Mouse (Mus musculus): ENCODE data around the gene Aida. TPM values are rescaled to one million over a fixed set of nuclear protein-coding genes. Genes with fewer than 3 reads are reported as not detected.
A peak's percentile ranks its signal among the peaks of the same experiment; 100 is the strongest.
"Not testable (repeated sequence)": the region's sequence is repeated elsewhere in the genome, so short reads cannot be mapped to it uniquely, and the experiment has no call there.

The Aida gene
- total RNA-seq, 2 experiments from 2014 or later = 26.1 to 31.3 TPM

GRCm38 (mm10) chr1:183312076-183312475 lies 15.7 kb downstream of the Aida start:
- DNase-seq = no peak
- intact Hi-C loops (cut with DNase I) = no loop called here

DNA sequence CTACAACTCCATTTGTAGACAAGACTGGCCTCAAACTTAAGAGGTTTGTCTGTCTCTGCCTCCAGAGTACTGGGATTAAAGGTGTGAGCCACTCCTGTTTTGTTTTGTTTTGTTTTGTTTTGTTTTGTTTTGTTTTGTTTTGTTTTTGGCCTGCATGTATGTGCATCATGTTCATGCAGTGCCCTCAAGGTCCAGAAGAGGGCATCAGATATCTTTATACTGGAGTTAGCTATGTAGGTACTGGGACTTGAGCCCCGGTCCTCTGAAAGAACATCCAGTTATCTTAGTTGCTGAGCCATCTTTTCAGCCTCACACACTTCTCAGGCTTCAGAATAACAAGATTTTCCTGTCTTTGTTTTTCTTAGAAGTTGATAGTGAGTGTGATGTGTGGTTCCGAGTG lies 19.4 kb downstream of the Aida start:
- no peak for DNase-seq
- intact Hi-C loops (cut with DNase I) = no loop called here

DNA sequence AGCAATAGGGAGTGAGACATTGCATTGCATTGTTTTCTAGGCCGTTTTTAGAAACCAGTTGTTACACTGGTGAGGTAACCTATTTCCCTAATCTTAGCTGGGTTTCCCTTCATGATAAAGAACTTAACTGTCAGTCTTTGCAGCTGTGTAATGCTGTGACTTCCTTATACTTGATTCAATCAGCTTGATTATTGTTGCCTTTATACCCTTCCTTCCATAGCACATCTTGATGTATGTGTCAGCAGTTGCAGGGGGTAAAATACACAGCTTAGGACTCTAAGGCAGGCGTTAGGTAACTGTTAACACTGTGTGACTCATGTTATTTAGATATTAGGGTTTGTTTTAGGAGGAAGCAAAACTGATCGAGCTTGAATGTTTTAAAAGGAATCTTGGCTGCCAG lies 24.3 kb downstream of the Aida start:
- no peak for DNase-seq
- intact Hi-C loops (cut with DNase I) = no loop called here

DNA sequence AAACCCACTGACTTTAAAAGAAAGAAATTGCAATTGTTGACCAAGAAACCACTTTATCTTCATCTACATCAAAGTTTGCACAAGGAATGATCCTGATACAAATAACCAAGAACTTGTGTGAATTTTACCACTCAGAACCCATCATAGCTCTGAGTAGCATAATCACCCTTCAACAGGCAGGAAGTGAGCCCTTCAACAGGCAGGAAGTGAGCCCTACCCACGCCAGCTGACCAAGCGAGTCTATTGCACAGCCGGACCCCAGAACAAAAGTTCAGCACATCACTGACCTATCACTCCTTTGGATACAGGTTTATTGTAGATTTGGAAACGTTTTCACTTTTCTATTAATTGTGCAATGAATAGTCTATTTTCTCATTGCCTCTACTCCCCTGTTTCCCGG lies 26.1 kb downstream of the Aida start:
- intact Hi-C loops (cut with DNase I); DNase-seq: not testable (repeated sequence)

DNA sequence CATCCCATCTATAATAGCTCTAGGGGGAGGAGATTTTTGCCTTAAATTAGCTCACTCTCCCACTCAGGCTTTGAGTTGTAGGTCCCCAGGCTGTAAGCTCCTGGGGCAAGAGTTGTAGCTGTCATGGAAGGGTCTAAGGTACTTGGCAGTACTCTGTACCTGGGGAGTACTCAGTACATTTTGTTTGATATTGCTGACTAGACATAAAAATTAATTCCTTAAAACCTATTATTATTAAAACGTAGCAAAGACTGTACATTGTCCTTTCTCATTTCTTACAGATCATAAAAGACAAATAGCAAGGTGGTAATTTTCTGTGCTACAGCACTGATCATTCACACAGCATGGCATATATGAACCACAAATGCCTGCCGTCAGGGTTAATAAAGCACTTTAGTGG lies 27.5 kb downstream of the Aida start:
- DNase-seq = no peak
- intact Hi-C loops (cut with DNase I) = no loop called here

- DNase-seq = no peak
These were observed 28.0 kb downstream of the Aida start for GRCm38 (mm10) chr1:183324433-183324832.

DNA sequence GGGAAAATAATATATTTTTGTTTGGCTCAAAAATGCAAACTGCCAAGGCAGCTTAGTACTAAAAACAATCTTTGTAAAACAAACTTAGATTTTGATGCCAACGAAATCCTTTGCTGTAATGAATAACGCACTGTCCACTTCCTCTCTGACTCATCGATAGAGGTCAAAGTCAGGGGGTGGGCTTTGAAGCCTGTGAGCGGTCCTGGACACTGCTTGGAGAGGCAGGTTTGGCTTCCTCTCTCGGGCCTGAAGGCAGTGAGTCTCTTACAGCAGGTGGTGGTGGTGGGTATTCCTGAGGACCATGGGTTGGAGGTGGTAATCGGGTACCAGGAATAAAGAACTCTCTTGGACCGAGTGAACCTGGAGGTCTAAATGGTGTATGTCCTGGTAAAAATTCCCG lies 30.8 kb downstream of the Aida start:
- intact Hi-C loops (cut with DNase I) = no loop called here
- DNase-seq = no peak

More at GRCm38 (mm10) chr1:183324433-183324832, 28.0 kb downstream of the Aida start:
- intact Hi-C loops (cut with DNase I) = no loop called here

- intact Hi-C loops (cut with DNase I); DNase-seq: not testable (repeated sequence)
These were observed 46.5 kb downstream of the Aida start for GRCm38 (mm10) chr1:183342902-183343301.

DNA sequence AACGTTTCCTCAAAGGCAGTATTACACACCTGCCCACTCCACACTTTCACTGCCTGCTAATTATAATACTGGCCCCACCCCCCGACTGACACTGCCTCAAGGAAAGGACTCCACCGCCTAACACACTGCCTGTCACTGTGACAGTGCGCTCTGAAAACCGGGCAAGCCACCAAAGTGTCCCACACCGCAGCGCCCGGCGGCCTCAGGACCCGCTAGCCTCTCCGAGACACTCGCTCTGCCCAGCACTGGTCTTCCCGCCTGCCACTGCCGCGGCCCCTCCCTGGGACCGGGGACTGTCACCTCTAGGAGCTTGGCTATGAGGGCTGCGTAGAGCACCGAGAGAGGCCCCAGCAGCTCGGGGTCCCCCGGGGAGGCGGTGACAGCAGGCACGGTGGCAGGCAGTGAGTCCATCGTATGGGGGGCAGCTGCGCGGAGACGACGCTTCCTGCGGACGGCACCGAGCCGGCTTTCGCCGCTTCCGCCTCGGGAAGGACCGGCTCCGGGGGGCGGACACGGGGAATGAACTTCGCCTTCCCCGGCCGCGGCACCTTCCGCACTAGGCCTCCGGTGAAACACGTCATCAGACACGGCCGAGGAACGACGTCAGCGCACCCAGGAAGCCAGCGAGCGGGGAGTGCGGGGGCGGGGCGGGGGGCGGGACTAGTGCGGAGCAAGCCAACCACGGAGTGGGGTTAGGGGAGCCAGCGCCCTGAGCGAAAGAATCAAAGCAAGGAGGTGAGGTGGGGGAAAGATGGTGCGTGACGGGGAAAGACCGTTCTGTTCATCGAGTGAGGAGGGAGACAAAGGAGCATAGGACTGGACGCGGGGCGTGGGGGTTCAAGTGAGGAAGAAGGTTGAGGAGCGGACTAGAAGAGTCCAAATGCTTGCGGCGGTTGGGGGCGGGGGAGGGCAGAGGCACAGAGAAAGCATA lies 48.8 kb downstream of the Aida start:
- intact Hi-C loops (cut with DNase I) = loop anchor here (1.0 kb wide), 1 partner anchor 44 kb away; no protein-coding TSS in a partner anchor

GRCm38 (mm10) chr1:183345817-183346195 lies 49.4 kb downstream of the Aida start:
- DNase-seq = no peak
- intact Hi-C loops (cut with DNase I) = loop anchor here (1.0 to 2.0 kb wide), 2 partner anchors 23 to 43 kb away; partner anchors contain the start of gene Mia3

More for the DNA sequence above, 48.8 kb downstream of the Aida start:
- peak; percentile 85 to 87 for DNase-seq

- peak; percentile 25 to 53 for DNase-seq
- intact Hi-C loops (cut with DNase I) = no loop called here
These were observed 53.5 kb downstream of the Aida start for GRCm38 (mm10) chr1:183349840-183350239.

- no peak for DNase-seq
- intact Hi-C loops (cut with DNase I) = no loop called here
These were observed 62.5 kb downstream of the Aida start for GRCm38 (mm10) chr1:183358901-183359300.

GRCm38 (mm10) chr1:183362301-183362700 lies 65.9 kb downstream of the Aida start:
- no peak for DNase-seq
- intact Hi-C loops (cut with DNase I) = no loop called here

- no peak for DNase-seq
- intact Hi-C loops (cut with DNase I) = no loop called here
These were observed 66.6 kb downstream of the Aida start for GRCm38 (mm10) chr1:183362729-183363576.

DNA sequence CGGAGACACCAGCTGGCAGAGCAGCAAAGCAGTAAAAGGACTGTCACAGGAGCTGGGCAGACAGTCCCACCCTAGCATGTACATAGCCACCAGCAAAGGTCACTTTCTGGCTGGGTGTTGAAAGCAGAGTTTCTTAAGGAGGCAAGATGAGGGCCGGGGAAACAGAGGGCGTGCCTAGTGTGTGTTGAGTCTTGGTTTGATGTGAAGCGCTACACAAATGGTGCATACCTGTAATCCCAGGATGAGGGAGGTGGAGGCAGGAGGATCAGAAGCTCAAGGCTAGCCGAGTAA lies 67.1 kb downstream of the Aida start:
- intact Hi-C loops (cut with DNase I) = no loop called here
- DNase-seq = no peak

GRCm38 (mm10) chr1:183366361-183366760 lies 70.0 kb downstream of the Aida start:
- no peak for DNase-seq
- intact Hi-C loops (cut with DNase I) = no loop called here

DNA sequence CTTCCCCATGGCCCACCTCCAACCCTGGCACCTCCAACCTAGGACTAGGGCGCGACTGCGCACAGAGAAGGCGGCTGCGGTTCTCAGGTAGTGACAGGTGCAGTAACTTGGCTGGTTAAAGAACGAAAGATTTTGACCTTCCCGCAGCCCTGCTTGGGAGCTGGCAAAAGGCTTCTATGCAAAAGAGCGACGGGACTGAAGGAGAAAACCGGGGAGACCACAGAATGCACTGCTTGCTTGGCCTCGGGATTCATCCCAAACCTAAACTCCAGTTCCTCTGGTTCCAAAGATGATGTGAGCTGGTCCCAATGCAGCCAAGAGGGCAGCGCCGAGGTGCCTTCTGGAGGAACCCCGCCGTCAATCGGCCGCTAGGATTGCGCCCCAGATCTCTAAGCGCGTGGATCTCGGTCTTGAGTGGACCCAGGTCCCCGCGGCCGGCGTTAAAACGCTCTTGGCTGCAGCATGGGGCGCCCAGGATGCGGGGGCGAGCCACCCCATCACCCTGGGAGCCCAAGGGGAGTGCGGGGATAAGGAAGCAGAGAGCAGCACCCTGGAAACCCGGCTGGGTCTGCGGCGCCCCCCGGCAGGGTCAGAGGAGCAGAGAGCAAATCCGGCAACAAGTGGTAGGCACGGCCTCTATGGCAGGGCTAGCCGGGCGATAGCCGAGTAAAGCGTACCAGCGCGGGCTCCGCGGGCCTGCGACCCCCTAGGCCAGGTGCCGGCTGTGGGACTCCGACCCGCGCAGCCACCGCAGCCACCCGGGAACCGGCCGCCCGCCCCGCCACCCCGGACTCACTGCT lies 72.4 kb downstream of the Aida start:
- DNase-seq = no peak
- intact Hi-C loops (cut with DNase I) = loop anchor here (2.0 kb wide), 2 partner anchors 20 to 22 kb away; partner anchors contain the start of gene Taf1a

GRCm38 (mm10) chr1:183369427-183370014 lies 73.1 kb downstream of the Aida start, which contains the start of gene Mia3:
Gene Mia3, minus strand, starts transcription at chr1:183369553.
- peak; percentile 92 to 93 for DNase-seq

GRCm38 (mm10) chr1:183374728-183375127 lies 78.3 kb downstream of the Aida start:
- intact Hi-C loops (cut with DNase I) = no loop called here
- DNase-seq = no peak

More at GRCm38 (mm10) chr1:183369427-183370014, 73.1 kb downstream of the Aida start, which contains the start of gene Mia3:
- intact Hi-C loops (cut with DNase I) = loop anchor here (2.0 kb wide), 2 partner anchors 19 to 23 kb away; partner anchors contain the start of gene Taf1a
